Mouse (Mus musculus) C2C12 (cell line): ENCODE measurements around the gene Med18.

Experiments used
- CTCF ChIP-seq: IDR thresholded peaks from one replicate; pipeline ENCODE4 v1.5.1; 2011; ENCODE audit not compliant: control insufficient read depth, insufficient read depth, insufficient read length
- MAX ChIP-seq: IDR thresholded peaks from one replicate; pipeline ENCODE4 v1.6.1; 2011; ENCODE audit warnings: mild to moderate bottlenecking, control low read depth

GRCm38 (mm10) chr4:132506250-132506649 is 42.5 kb upstream of the Med18 start:
- TF ChIP-seq CTCF (no peak), MAX (no peak)
